Mouse (Mus musculus) olfactory bulb, adult 2 months (tissue): ENCODE measurements around the gene Slc12a5. TPM values are rescaled to one million over a fixed set of nuclear protein-coding genes. Genes with fewer than 3 reads are reported as not detected.

Source experiments
- H3K27ac ChIP-seq: fragments of 200-500 bp; 2 replicates; pipeline ENCODE4 v1.5.1; 2012; ENCODE audit warnings: low read depth, low read length; ENCODE audit not compliant: insufficient read depth
- H3K4me1 ChIP-seq: fragments of 200-500 bp; 2 replicates; pipeline ENCODE4 v1.6.1; 2012; ENCODE audit warnings: low read length; ENCODE audit not compliant: control insufficient read depth, insufficient read depth
- H3K4me3 ChIP-seq: fragments of 200-500 bp; 2 replicates; pipeline ENCODE4 v1.5.1; 2012; ENCODE audit warnings: mild to moderate bottlenecking, low read depth, low read length, moderate library complexity; ENCODE audit not compliant: insufficient read depth
- CTCF ChIP-seq: fragments of 200-500 bp; IDR thresholded peaks from 2 replicates; pipeline ENCODE4 v1.5.1; 2012; ENCODE audit warnings: low read depth, mild to moderate bottlenecking, low read length, moderate library complexity; ENCODE audit not compliant: insufficient read depth
- POLR2A ChIP-seq: fragments of 200-500 bp; IDR thresholded peaks from 2 replicates; pipeline ENCODE4 v1.6.1; 2012; ENCODE audit warnings: mild to moderate bottlenecking, low read depth, low read length, moderate library complexity; ENCODE audit not compliant: insufficient read depth
- WGBS: fragments of 180-500 bp; shearing (Covaris S2); methylation state at CpG from one replicate; pipeline ENCODE4 v1.1.7; 2018; 5-methylcytosine and 5-hydroxymethylcytosine counted together
- polyA plus RNA-seq: library from polyadenylated mRNA; stranded (reverse); fragments of >200 nt; gene quantifications from 2 replicates; pipeline ENCODE4 v1.2.4, GENCODE M21; 2012; ENCODE audit warnings: low replicate concordance; ENCODE audit not compliant: missing spikeins, insufficient read depth, insufficient read length

Slc12a5 gene
- polyA plus RNA-seq, 1 experiment: not detected

DNA sequence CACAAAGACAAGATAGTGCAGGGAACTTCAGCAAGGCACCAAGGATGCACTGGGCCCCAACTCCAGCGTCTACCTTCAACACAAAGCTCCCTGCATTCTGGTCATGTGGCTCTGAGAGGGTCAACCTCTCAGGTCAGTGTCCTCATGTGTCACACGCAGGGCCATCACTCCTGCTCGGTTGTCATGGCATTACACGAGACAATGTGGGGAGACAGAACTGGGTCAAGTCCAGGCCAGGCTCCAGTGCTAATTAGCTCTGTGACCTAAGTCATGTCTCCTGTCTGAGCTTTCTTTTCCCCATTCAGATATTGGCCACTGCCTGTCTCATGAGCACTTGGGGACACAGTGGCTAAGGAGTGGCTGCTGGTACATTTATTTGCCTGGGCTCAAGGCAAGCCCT is 37.3 kb upstream of the Slc12a5 start:
- peaks cover 9% of the 10 kb centered on the region for H3K4me1 ChIP-seq
- no peak overlapping the region for H3K27ac ChIP-seq
- no peak overlapping the region for H3K4me3 ChIP-seq
- WGBS: 66% methylated on average over 4 of the region's 4 CpGs
- TF ChIP-seq POLR2A (no peak), CTCF (no peak)

DNA sequence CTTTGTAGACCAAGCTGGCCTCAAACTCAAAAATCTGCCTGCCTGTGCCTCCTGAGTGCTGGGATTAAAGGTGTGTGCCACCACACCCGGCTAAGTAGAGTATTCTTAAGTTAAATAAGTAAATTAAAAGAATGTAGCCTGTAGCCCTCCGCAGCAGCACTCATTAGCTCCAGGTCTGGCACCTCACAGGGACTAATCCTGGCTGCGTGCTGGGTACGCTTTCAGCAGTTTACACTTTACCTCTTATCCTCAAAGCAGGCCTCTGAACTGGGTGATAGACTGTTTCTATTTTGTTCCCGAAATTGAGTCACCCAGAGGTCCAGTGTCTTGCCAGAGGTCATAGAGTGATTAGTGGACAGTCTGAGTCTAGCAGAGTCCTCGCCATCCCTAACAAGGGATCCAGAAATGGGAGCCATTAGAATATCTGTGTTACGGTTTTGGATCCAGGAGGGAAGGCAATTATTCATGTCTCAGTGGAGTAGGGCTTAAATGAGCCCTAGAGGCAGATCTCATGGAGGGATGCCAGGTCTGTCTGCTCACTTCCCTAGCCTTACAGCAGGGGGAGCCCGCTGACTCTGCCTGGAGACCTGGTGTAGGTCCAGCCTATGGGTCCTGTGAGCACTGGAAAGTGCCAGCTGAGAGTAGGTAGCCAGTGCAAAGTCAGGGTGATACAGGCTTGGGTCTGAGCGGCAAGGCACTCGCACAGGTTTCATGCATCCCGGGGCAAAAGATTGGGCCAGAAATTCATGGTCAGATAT is 36.3 kb upstream of the Slc12a5 start:
- Histone ChIP-seq H3K4me1 (peaks cover 9% of the 10 kb centered on the region), H3K27ac (no peak overlapping the region), H3K4me3 (no peak overlapping the region)
- TF ChIP-seq POLR2A (no peak), CTCF (peak; percentile 55)
- WGBS: 27% methylated on average over 11 of the region's 11 CpGs

DNA sequence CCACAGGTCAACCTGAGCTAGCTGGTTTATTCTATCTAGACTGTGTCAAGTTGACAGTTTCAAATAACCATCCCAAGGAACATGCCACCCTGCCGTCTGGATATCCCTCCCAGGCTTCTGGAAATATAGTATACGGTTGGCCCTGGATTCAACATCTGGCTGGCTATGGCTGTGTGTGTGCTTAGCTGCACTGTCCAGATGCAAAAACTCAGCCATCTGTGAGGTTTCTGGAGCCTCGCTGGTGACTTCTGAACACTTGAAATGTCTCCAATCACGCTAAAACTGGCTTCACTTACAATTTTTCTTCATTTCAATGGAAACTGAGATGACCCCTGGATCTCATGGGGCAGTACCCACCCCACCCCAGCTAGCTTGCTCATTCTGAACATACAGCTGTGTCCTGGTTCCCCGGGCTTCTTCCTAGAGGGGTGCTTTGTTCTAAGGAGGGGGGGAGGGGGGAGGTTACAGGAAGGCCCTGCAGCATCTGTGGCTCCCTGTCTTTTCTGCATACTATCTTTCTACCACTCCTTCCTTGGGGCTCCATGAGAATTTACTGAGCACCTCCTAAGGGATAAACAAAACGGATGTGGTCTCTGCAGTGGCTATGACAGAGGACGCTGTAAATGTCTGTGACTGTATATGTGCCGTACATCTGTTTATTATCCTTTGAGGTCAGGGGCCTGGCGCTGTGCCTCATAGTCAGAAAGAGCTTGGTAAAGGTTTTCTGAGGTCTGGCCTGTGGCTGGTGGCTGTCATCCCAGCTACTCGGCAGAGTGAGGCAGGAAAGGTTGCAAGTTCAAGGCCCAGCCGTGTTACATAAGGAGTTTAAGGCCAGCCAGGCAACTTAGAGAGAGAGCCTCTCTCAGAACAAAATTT is 29.7 kb upstream of the Slc12a5 start:
- TF ChIP-seq CTCF: no peak
- no peak for TF ChIP-seq POLR2A
- H3K27ac ChIP-seq: no peak overlapping the region
- H3K4me3 ChIP-seq: no peak overlapping the region
- 72% methylated on average over 11 of the region's 11 CpGs for WGBS
- no peaks in the 10 kb centered on the region for H3K4me1 ChIP-seq

DNA sequence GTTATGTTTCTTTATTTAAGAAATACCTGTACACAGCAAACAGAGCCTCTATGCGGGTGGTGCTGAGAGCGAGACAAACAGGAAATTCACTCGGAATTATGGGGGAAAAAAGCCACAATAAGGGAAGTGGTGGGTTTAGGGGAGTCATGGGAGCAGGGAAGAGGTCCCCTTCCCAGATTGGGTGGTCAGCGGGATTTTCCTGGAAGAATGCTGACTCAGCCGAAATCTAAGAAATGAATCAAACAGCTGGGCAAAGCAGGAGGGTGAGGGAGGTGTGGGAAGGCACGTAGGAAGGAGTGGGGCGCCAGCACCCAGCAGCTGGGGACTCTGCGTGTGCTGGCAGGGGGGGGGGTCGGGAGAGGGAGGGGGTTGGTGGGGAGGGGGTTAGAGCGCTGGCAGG is 27.1 kb upstream of the Slc12a5 start:
- Histone ChIP-seq H3K4me1 (peaks cover 4% of the 10 kb centered on the region), H3K27ac (no peak overlapping the region), H3K4me3 (no peak overlapping the region)
- TF ChIP-seq POLR2A (no peak), CTCF (no peak)
- WGBS: 47% methylated on average over 9 of the region's 10 CpGs

DNA sequence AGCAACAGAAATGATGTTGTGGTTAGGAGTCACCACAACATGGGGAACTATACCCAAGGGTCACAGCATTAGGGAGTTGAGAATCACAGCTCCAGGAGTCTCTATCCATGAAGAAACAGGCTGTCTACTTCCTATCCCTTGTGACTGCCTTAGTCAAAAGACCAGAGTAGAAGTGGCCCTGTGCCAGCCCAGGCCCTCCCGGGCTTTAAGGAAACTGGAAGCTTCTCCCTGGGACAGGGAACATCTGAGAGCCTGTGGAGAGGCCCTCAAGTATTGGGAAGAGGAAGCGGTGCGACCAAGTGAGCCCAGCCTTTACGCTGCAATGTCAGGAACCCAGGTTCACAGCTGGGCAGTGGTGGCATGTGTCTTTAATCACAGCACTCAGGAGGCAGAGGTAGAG is 24.6 kb upstream of the Slc12a5 start:
- peaks cover 18% of the 10 kb centered on the region for H3K4me1 ChIP-seq
- 80% methylated on average over 4 of the region's 4 CpGs for WGBS

DNA sequence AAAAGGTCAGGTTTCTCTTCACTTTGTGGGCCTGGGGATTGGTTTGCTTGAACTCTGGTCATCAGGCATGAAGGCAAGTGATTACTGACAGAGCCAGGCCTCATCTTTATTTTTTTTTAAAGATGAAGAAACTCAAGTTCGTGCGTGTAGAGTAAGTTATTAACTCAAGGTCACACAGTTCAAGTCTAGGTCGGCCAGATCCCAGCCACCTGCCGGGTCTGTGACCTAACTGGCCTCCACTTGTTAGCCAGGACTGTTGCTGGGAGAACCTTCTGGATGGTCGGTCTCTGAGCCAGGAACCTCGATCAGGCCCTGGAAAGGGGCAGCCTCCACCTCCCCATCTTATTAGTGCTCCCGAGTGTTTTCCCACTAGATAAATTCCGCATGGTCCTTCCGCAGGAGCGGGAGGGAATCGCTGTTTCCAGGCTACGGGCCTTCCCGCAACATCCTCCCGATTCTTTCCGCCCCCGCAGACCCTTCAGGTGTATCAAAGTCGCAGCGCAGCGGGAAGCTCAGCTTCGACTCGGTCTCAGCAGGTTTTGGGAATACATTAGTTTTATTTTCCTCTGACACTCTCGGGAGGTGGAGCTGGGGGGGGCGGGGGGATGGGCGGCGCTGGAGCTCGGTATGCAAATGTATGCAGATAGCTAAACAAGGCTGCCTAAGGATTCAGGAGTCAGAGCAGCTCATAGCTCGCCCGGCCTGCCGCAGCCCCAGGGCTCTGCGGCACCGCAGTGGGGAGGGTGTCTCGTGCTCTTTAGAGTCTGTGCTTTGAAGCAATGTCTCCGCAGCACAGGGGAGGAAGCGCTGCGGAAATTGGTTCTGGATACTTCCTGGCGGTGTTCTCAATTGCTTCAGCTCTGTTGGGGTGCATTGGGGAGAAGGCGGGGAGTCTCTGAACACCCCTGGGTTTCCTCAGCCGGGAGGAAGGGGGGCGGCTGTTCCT is 22.2 kb upstream of the Slc12a5 start:
- 6% methylated on average over 39 of the region's 39 CpGs for WGBS

More for the DNA sequence above, 24.6 kb upstream of the Slc12a5 start:
- H3K27ac ChIP-seq: no peak overlapping the region
- TF ChIP-seq CTCF: no peak
- TF ChIP-seq POLR2A: no peak
- H3K4me3 ChIP-seq: no peak overlapping the region

DNA sequence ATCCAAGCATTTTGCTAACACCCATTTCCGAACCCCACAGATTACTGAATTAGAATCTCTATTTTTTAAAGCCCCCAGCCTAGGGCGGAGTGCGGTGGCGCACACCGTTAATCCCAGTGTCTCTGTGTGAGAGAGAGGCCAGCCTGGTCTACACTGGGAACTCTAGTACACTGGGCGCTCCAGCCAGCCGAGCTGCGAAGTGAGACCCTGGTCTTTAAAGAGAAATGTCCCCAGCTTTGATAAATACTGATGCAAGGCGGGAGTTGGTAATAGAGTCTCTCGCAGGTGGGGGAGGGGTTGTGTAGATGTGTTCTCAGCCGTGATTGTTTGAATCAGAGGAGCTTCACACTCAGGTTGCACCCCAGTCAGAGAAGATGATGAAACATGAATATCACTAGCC is 21.5 kb upstream of the Slc12a5 start:
- peaks cover 18% of the 10 kb centered on the region for H3K4me1 ChIP-seq
- peak overlapping the region; percentile 44 for H3K4me3 ChIP-seq
- WGBS: 2% methylated on average over 11 of the region's 11 CpGs
- H3K27ac ChIP-seq: peak overlapping the region; percentile 76
- no peak for TF ChIP-seq CTCF
- TF ChIP-seq POLR2A: no peak

More for the DNA sequence above, 22.2 kb upstream of the Slc12a5 start:
- H3K4me1 ChIP-seq: peaks cover 18% of the 10 kb centered on the region
- peak overlapping the region; percentile 44 for H3K4me3 ChIP-seq
- TF ChIP-seq CTCF (no peak), POLR2A (peak; percentile 39)
- peak overlapping the region; percentile 76 for H3K27ac ChIP-seq

DNA sequence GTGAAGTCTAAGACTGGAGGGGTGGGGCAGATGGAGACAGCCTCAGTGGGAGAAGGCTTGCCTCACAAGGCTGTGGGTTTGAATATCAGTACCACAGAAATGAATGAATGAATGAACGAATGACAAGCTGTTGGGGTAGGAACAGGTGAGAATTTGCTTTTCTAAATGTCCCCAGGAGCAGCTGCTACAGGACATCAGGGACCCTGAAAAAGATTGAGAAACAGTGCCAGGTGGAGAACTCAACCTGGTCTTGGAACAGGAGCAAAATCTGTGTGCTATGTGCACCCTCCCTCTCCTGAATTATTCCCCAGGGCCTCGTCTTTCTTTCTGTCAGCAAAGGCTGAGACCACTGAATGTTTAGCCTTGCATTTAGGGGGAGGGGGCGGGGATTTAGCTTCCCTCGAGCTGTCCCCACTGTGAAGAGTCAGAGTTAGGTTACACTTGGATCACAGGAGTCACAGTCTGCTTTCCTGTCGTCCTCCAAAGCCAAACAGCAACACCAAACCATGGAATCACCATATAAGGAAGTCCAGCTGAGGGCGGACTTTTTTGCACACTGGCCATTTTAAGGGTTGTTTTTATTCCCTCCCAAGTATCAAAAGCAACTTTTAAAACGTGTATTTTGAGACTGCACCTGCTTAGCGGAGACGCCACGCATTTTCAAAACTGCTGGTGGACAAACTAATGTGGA is 20.3 kb upstream of the Slc12a5 start, which contains the start of gene Mmp9:
Gene Mmp9, plus strand, starts transcription at position 641 of the 691 bp plus-strand sequence.
- 52% methylated on average over 10 of the region's 10 CpGs for WGBS
- TF ChIP-seq POLR2A (no peak), CTCF (no peak)
- Histone ChIP-seq H3K4me3 (no peak within 1 kb of the TSS), H3K27ac (no peak within 1 kb of the TSS; the same call in 1 of the 2 replicates), H3K4me1 (peaks cover 18% of the 10 kb centered on the region)
